Mouse (Mus musculus): ENCODE measurements around the gene Zg16. TPM values are rescaled to one million over a fixed set of nuclear protein-coding genes. Genes with fewer than 3 reads are reported as not detected.

The Zg16 gene
- polyA plus RNA-seq, 1 experiment, result not detected

- H3K4me3 ChIP-seq (ENCODE audit: low read depth, low read length), result peak overlapping the region; percentile 73
Measured at GRCm38 (mm10) chr7:127026161-127026600, 60.9 kb downstream of the Zg16 start.

DNA sequence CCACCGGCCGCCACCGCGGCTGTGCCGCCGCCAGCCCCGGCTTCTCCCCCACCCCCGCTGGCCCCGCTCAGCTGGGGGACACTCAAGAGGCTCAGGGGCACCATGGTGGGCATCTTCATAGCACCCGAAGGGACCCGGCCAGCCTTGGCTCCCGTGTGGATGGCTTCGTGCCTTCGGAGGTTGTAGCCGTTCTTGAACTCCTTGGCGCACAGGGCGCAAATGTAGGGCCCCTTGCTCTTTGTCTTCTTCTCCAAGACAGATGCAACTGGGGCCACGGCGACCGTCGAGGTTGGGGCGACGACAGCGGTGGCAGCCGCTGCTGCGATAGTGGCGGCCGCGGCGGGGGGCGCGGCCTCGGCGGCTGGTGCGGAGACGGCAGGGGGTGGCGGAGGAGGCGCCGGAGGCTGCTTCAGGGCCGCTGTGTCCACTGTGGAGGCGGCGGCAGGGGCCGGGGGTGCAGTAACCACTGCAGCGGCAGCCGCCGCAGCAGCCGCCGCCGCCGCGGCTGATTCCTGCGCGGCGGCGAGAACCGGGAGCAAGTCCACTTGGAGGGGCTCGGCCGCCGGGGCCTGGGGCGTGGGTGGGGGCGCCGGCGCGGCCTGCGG lies 61.5 kb downstream of the Zg16 start:
- Histone ChIP-seq H3K9me3 (replicated peaks; ENCODE audit: control insufficient read depth, insufficient read depth, low read length, poor library complexity, severe bottlenecking) (no peaks in the 10 kb centered on the region), H3K27ac (ENCODE audit: insufficient read depth, low read length) (peak overlapping the region; percentile 8; the same call in 1 of the 2 replicates), H3K36me3 (ENCODE audit: control insufficient read depth, insufficient read depth, low read length, poor library complexity, severe bottlenecking) (peaks cover 49% of the 10 kb centered on the region), H3K27me3 (ENCODE audit: control insufficient read depth, insufficient read depth, low read length, poor library complexity, severe bottlenecking) (no peaks in the 10 kb centered on the region), H3K9ac (ENCODE audit: low read depth, poor library complexity, severe bottlenecking) (peak overlapping the region; percentile 92), H3K4me3 (ENCODE audit: low read depth, low read length) (peak overlapping the region; percentile 73), H3K4me1 (ENCODE audit: control insufficient read depth, insufficient read depth, low read length) (no peaks in the 10 kb centered on the region)
- TF ChIP-seq POLR2A (IDR thresholded peaks at IDR 0.05; ENCODE audit: insufficient read depth, low read length), result no peak
- TF ChIP-seq EP300 (IDR thresholded peaks at IDR 0.05; ENCODE audit: insufficient read depth, low read depth, low read length), result no peak
- TF ChIP-seq CTCF (IDR thresholded peaks at IDR 0.05; ENCODE audit: low read depth, low read length), result no peak

More at GRCm38 (mm10) chr7:127026161-127026600, 60.9 kb downstream of the Zg16 start:
- H3K4me1 ChIP-seq (ENCODE audit: control insufficient read depth, insufficient read depth, low read length), result no peaks in the 10 kb centered on the region
- no peaks in the 10 kb centered on the region for H3K9me3 ChIP-seq (replicated peaks; ENCODE audit: control insufficient read depth, insufficient read depth, low read length, poor library complexity, severe bottlenecking)
- H3K36me3 ChIP-seq (ENCODE audit: control insufficient read depth, insufficient read depth, low read length, poor library complexity, severe bottlenecking), result peaks cover 54% of the 10 kb centered on the region
- H3K27ac ChIP-seq (ENCODE audit: insufficient read depth, low read length), result peak overlapping the region; percentile 85
- no peaks in the 10 kb centered on the region for H3K27me3 ChIP-seq (ENCODE audit: control insufficient read depth, insufficient read depth, low read length, poor library complexity, severe bottlenecking)
- H3K9ac ChIP-seq (ENCODE audit: low read depth, poor library complexity, severe bottlenecking), result peak overlapping the region; percentile 92
- TF ChIP-seq POLR2A (IDR thresholded peaks at IDR 0.05; ENCODE audit: insufficient read depth, low read length), result no peak

- Histone ChIP-seq H3K27me3 (ENCODE audit: control insufficient read depth, insufficient read depth, low read length, poor library complexity, severe bottlenecking) (no peaks in the 10 kb centered on the region), H3K27ac (ENCODE audit: insufficient read depth, low read length) (peak overlapping the region; percentile 8), H3K9ac (ENCODE audit: low read depth, poor library complexity, severe bottlenecking) (peak overlapping the region; percentile 92), H3K36me3 (ENCODE audit: control insufficient read depth, insufficient read depth, low read length, poor library complexity, severe bottlenecking) (peaks cover 42% of the 10 kb centered on the region), H3K4me1 (ENCODE audit: control insufficient read depth, insufficient read depth, low read length) (no peaks in the 10 kb centered on the region), H3K9me3 (replicated peaks; ENCODE audit: control insufficient read depth, insufficient read depth, low read length, poor library complexity, severe bottlenecking) (no peaks in the 10 kb centered on the region), H3K4me3 (ENCODE audit: low read depth, low read length) (peak overlapping the region; percentile 73)
- TF ChIP-seq POLR2A (IDR thresholded peaks at IDR 0.05; ENCODE audit: insufficient read depth, low read length), result peak; percentile 62
- TF ChIP-seq CTCF (IDR thresholded peaks at IDR 0.05; ENCODE audit: low read depth, low read length), result no peak
Measured at GRCm38 (mm10) chr7:127024755-127025555, 62.2 kb downstream of the Zg16 start.

GRCm38 (mm10) chr7:127023896-127024690 lies 63.0 kb downstream of the Zg16 start:
- TF ChIP-seq CTCF (IDR thresholded peaks at IDR 0.05; ENCODE audit: low read depth, low read length), result no peak
- Histone ChIP-seq H3K27me3 (ENCODE audit: control insufficient read depth, insufficient read depth, low read length, poor library complexity, severe bottlenecking) (no peaks in the 10 kb centered on the region), H3K4me1 (ENCODE audit: control insufficient read depth, insufficient read depth, low read length) (no peaks in the 10 kb centered on the region), H3K4me3 (ENCODE audit: low read depth, low read length) (peak overlapping the region; percentile 73), H3K27ac (ENCODE audit: insufficient read depth, low read length) (peak overlapping the region; percentile 3), H3K9me3 (replicated peaks; ENCODE audit: control insufficient read depth, insufficient read depth, low read length, poor library complexity, severe bottlenecking) (no peaks in the 10 kb centered on the region), H3K9ac (ENCODE audit: low read depth, poor library complexity, severe bottlenecking) (peak overlapping the region; percentile 92), H3K36me3 (ENCODE audit: control insufficient read depth, insufficient read depth, low read length, poor library complexity, severe bottlenecking) (peaks cover 33% of the 10 kb centered on the region)

DNA sequence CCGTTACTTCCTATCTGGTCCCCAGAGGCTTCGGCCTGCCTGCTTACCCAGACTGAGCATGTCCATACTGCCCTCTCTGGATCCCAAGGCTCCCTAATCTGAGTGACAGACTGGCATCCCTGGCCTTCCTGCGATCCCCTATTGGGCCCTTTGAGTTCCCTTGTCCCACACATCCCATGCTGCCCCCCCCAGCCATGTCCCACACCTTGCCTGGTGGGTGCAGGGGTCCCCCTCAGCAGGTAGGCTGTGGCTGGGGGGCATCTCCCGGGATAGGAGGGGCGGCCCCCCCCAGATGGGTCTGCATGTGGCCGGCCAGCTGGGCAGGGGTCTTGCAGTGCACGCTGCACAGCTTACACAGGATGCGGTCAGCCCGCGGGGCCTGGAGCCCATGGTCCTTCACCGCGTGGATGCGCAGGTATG lies 63.8 kb downstream of the Zg16 start:
- Histone ChIP-seq H3K4me1 (ENCODE audit: control insufficient read depth, insufficient read depth, low read length) (no peaks in the 10 kb centered on the region), H3K27ac (ENCODE audit: insufficient read depth, low read length) (no peak overlapping the region), H3K9me3 (replicated peaks; ENCODE audit: control insufficient read depth, insufficient read depth, low read length, poor library complexity, severe bottlenecking) (no peaks in the 10 kb centered on the region), H3K4me3 (ENCODE audit: low read depth, low read length) (peak overlapping the region; percentile 73), H3K9ac (ENCODE audit: low read depth, poor library complexity, severe bottlenecking) (peak overlapping the region; percentile 92), H3K27me3 (ENCODE audit: control insufficient read depth, insufficient read depth, low read length, poor library complexity, severe bottlenecking) (no peaks in the 10 kb centered on the region), H3K36me3 (ENCODE audit: control insufficient read depth, insufficient read depth, low read length, poor library complexity, severe bottlenecking) (peaks cover 25% of the 10 kb centered on the region)
- no peak for TF ChIP-seq CTCF (IDR thresholded peaks at IDR 0.05; ENCODE audit: low read depth, low read length)
- no peak for TF ChIP-seq EP300 (IDR thresholded peaks at IDR 0.05; ENCODE audit: insufficient read depth, low read depth, low read length)
- TF ChIP-seq POLR2A (IDR thresholded peaks at IDR 0.05; ENCODE audit: insufficient read depth, low read length), result no peak

All from ES-Bruce4 (cell line).